Mouse (Mus musculus) stomach, postnatal 0 days (tissue): ENCODE results near the gene Nod1. TPM values are rescaled to one million over a fixed set of nuclear protein-coding genes. Genes with fewer than 3 reads are reported as not detected.

Source experiments
- ATAC-seq: fragments of 200-750 bp; cut with Nextera tagmentation; 2 replicates; pipeline ENCODE4 v1.8.0; 2017; ENCODE audit not compliant: low FRiP score, low TSS enrichment
- DNase-seq: peaks from one replicate; pipeline ENCODE4 v3.0.0-alpha.2; 2016; ENCODE audit warnings: low spot score
- H3K27ac ChIP-seq: fragments of 300-500 bp; sonication (generic); replicated peaks from 2 replicates; pipeline ENCODE4 v1.5.1; 2014; ENCODE audit warnings: mild to moderate bottlenecking, control low read depth
- H3K27me3 ChIP-seq: fragments of 300-500 bp; sonication (generic); 2 replicates; pipeline ENCODE4 v1.6.1; 2014; ENCODE audit warnings: low read length; ENCODE audit not compliant: control insufficient read depth, insufficient read depth
- H3K36me3 ChIP-seq: fragments of 300-500 bp; sonication (generic); 2 replicates; pipeline ENCODE4 v1.6.1; 2014; ENCODE audit warnings: low read length, mixed read lengths; ENCODE audit not compliant: control insufficient read depth, insufficient read depth
- H3K4me1 ChIP-seq: fragments of 300-500 bp; sonication (generic); replicated peaks from 2 replicates; pipeline ENCODE4 v1.6.1; 2014; ENCODE audit warnings: antibody characterized with exemption; ENCODE audit not compliant: control insufficient read depth, insufficient read depth
- H3K4me2 ChIP-seq: fragments of 300-500 bp; sonication (generic); replicated peaks from 2 replicates; pipeline ENCODE4 v1.6.1; 2014; ENCODE audit warnings: low read depth, mild to moderate bottlenecking, control low read depth, moderate library complexity
- H3K4me3 ChIP-seq: fragments of 300-500 bp; sonication (generic); 2 replicates; pipeline ENCODE4 v1.5.1; 2014; ENCODE audit warnings: low read depth, low read length, control low read depth
- H3K9ac ChIP-seq: fragments of 300-500 bp; sonication (generic); 2 replicates; pipeline ENCODE4 v1.6.1; 2014; ENCODE audit warnings: mild to moderate bottlenecking, low read length, control low read depth, mixed read lengths
- H3K9me3 ChIP-seq: fragments of 300-500 bp; sonication (generic); 2 replicates; pipeline ENCODE4 v1.6.1; 2016; ENCODE audit warnings: low read length; ENCODE audit not compliant: control insufficient read depth
- CTCF ChIP-seq: IDR thresholded peaks from 2 replicates; pipeline ENCODE4 v1.5.1; 2016; ENCODE audit warnings: antibody characterized with exemption, low read depth, mild to moderate bottlenecking, moderate library complexity
- EP300 ChIP-seq: optimal IDR thresholded peaks from 2 replicates; pipeline ENCODE3; 2016; ENCODE audit warnings: antibody characterized with exemption
- WGBS: fragments of 180-500 bp; shearing (Covaris S2); extraction: QIAGEN DNeasy Blood & Tissue Kit; methylation state at CpG from one replicate; pipeline ENCODE4 v1.1.7; 2014; 5-methylcytosine and 5-hydroxymethylcytosine counted together
- polyA plus RNA-seq: library from polyadenylated mRNA; unstranded; fragments of >200 nt; fragmentation: Nextera tagmentation; extraction: Ambion mirVana; gene quantifications from 2 replicates; pipeline ENCODE4 v1.2.1, GENCODE M21; 2015

The Nod1 gene
- polyA plus RNA-seq, 1 experiment from 2014 or later = 4.9 TPM

DNA sequence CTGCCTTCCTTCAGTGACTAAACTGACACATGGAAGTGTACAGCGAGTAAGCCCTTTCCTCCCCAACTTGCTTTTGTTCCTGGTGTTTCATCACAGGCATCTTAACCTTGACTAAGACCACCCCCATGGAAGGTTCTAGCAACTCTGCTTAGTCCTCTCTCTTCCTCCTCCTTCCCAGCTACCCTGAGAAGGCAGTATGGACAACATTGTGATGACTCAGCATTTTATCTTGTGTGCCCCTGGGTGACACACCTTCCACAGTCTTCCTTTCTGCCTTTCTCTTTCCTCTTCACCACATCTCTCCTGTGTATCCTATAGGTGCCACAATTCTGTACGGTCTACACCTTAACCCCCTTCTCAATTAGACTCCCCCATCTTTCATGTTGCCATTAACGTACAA lies 41.8 kb upstream of the Nod1 start:
- Histone ChIP-seq H3K4me1 (no peaks in the 10 kb centered on the region), H3K4me2 (no peak overlapping the region), H3K4me3 (no peak overlapping the region), H3K9me3 (no peaks in the 10 kb centered on the region), H3K27me3 (no peaks in the 10 kb centered on the region), H3K36me3 (no peaks in the 10 kb centered on the region), H3K27ac (no peak overlapping the region), H3K9ac (no peak overlapping the region)
- DNase-seq (no peak), ATAC-seq (no peak)
- no peak for TF ChIP-seq EP300
- no peak for TF ChIP-seq CTCF
- 86% methylated on average over 3 of the region's 3 CpGs for WGBS

- no peak for ATAC-seq
- 50% methylated on average over 7 of the region's 7 CpGs for WGBS
- no peak overlapping the region for H3K27ac ChIP-seq
- DNase-seq = no peak
- no peaks in the 10 kb centered on the region for H3K4me1 ChIP-seq
- H3K4me2 ChIP-seq = no peak overlapping the region
- no peak overlapping the region for H3K9ac ChIP-seq
- H3K36me3 ChIP-seq = no peaks in the 10 kb centered on the region
- no peaks in the 10 kb centered on the region for H3K27me3 ChIP-seq
- no peak for TF ChIP-seq EP300
- no peak for TF ChIP-seq CTCF
- no peaks in the 10 kb centered on the region for H3K9me3 ChIP-seq
- H3K4me3 ChIP-seq = no peak overlapping the region
These were observed 40.1 kb upstream of the Nod1 start for GRCm38 (mm10) chr6:55012516-55012915.

DNA sequence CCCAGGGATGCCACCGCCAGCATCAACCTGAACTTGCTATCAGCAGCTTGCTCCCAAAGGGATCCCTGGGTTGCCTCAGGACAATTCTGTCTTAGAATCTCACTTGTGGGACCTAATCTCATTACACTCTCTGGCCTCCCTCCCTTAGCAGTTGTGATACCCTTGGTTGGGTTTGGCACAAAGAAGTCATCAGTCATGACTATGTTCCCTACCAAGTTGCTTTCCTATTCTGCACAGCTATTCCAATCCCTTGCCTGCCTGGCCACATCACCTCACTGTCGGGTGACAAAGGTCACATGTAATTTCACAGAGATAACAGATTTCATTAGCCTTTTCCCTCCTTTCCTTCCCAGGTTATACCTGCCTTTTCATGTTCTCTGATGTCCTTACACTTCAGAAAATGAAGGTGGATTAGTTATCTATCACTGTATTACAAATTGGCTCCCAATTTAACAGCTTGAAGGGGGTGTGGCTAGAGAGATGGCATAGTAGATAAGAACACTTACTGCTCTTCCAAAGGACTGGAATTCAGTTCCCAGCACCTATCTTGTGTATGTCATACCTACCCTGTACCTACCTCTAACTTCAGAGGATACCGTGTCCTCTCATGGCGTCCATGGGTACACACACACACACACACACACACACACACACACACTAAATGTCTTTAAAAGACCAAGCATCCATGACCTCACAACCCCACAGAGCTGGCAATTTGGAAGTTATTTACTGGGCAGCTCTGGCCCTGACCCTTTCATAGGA lies 38.1 kb upstream of the Nod1 start:
- no peak for TF ChIP-seq EP300
- TF ChIP-seq CTCF = no peak
- ATAC-seq = no peak; the same call in 1 of the 2 replicates

GRCm38 (mm10) chr6:55009391-55010230 lies 37.2 kb upstream of the Nod1 start:
- Histone ChIP-seq H3K4me3 (peak overlapping the region; percentile 8; the same call in 1 of the 2 replicates), H3K4me1 (no peaks in the 10 kb centered on the region), H3K9ac (no peak overlapping the region), H3K36me3 (no peaks in the 10 kb centered on the region), H3K27me3 (no peaks in the 10 kb centered on the region), H3K9me3 (no peaks in the 10 kb centered on the region), H3K27ac (peak overlapping the region; percentile 76), H3K4me2 (peak overlapping the region; percentile 32; the same call in 1 of the 2 replicates)
- TF ChIP-seq EP300 = no peak
- TF ChIP-seq CTCF = no peak
- WGBS = 27% methylated on average over 16 of the region's 16 CpGs
- DNase-seq = peak; percentile 64
- ATAC-seq = peak; percentile 86

More for the DNA sequence above, 38.1 kb upstream of the Nod1 start:
- H3K36me3 ChIP-seq = no peaks in the 10 kb centered on the region
- no peaks in the 10 kb centered on the region for H3K27me3 ChIP-seq
- DNase-seq = no peak
- no peak overlapping the region for H3K4me2 ChIP-seq
- 60% methylated on average over 4 of the region's 4 CpGs for WGBS
- H3K9me3 ChIP-seq = no peaks in the 10 kb centered on the region
- H3K27ac ChIP-seq = no peak overlapping the region
- H3K9ac ChIP-seq = no peak overlapping the region
- H3K4me1 ChIP-seq = no peaks in the 10 kb centered on the region
- no peak overlapping the region for H3K4me3 ChIP-seq

DNA sequence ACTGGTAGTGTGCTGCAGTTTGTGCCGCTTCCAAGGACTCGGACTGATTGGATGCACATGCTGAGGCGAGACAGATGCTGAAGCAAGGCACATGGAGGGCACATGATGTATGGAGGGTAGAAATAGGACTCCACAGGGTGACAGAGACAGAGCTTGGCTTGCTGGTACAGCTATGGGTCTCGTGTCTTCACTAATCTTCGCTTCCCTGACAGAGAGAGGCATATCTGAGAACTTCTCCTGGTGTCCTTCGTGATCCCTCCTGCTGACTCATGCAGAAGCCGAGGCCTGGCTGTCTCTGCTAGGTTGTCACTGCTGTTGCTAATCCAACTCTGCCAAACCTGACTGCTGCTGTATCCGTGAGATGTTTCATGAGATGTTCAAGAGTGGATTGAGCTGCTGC lies 36.0 kb upstream of the Nod1 start:
- no peak overlapping the region for H3K4me2 ChIP-seq
- H3K9ac ChIP-seq = no peak overlapping the region
- DNase-seq (no peak), ATAC-seq (no peak)
- H3K9me3 ChIP-seq = no peaks in the 10 kb centered on the region
- no peaks in the 10 kb centered on the region for H3K4me1 ChIP-seq
- TF ChIP-seq EP300 = no peak
- TF ChIP-seq CTCF = no peak
- WGBS = 82% methylated on average over 8 of the region's 8 CpGs
- H3K27ac ChIP-seq = no peak overlapping the region
- no peak overlapping the region for H3K4me3 ChIP-seq
- H3K27me3 ChIP-seq = no peaks in the 10 kb centered on the region
- no peaks in the 10 kb centered on the region for H3K36me3 ChIP-seq

- Histone ChIP-seq H3K4me3 (no peak overlapping the region), H3K4me2 (no peak overlapping the region), H3K9me3 (no peaks in the 10 kb centered on the region), H3K27me3 (no peaks in the 10 kb centered on the region), H3K36me3 (no peaks in the 10 kb centered on the region), H3K9ac (no peak overlapping the region), H3K4me1 (no peaks in the 10 kb centered on the region), H3K27ac (no peak overlapping the region)
- ATAC-seq (no peak), DNase-seq (no peak)
- TF ChIP-seq EP300 (no peak), CTCF (no peak)
- 57% methylated on average over 4 of the region's 4 CpGs for WGBS
These were observed 31.1 kb upstream of the Nod1 start for GRCm38 (mm10) chr6:55003559-55003958.
